In the genomic region with DNA sequence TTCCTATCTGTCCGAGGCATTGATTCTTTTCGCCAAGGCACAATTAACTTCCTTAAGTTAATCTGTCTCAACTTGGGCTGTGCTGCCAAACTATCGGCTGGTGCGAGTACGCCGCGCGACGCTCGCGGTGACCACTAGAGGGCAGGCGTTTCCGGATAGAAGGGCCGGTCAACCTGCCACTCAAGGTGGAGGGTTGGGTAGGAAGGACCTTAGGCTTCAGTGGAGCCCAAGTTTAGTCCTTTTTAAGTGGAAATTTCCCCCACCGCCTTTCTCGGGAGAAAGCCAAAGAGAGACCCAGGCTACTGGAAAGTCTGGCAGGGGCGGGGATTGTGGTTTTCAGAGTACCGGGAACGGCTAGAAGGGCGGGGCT, we compare ENCODE assay signal across 8 mouse cellular contexts. TPM values are rescaled to one million over a fixed set of nuclear protein-coding genes. Genes with fewer than 3 reads are reported as not detected.
DNase-seq lines count a peak whose midpoint lies in the region; TF ChIP-seq lines count a peak whose summit lies in the region.

No protein-coding gene starts in this region.

- no peaks in the 10 kb centered on the region for H3K9me3 ChIP-seq in midbrain, embryonic 10.5 days (replicated peaks)

- H3K36me3 ChIP-seq in midbrain, embryonic 10.5 days, result peaks cover 39% of the 10 kb centered on the region

- peak; percentile 87 to 90 for DNase-seq in adrenal gland, adult 18-20 months (ENCODE audit: low spot score in 2 of 2)
- peak; percentile 78 for DNase-seq in gastrocnemius, postnatal 14 days
- DNase-seq in induced T-regulatory cell, adult 2 months (ENCODE audit: low read depth), result peak; percentile 92
- DNase-seq in left cerebral cortex, postnatal 4 days, result peak; percentile 87
- DNase-seq in midbrain, embryonic 10.5 days (ENCODE audit: low spot score), result peak; percentile 91
- peak; percentile 81 for DNase-seq in right cerebral cortex, postnatal 25 days
- peak; percentile 83 to 88 for DNase-seq in urinary bladder, postnatal 36 days (ENCODE audit: low spot score in 2 of 2)

- intact Hi-C loops in gastrocnemius, postnatal 14 days (cut with DNase I; ENCODE audit: low total_unique reads), result no loop called here
- intact Hi-C loops in left cerebral cortex, postnatal 4 days (cut with DNase I), result no loop called here

- H3K27me3 ChIP-seq in midbrain, embryonic 10.5 days (ENCODE audit: low read depth, poor library complexity, severe bottlenecking), result peaks cover 33% of the 10 kb centered on the region

- peak; percentile 81 for TF ChIP-seq CTCF in cortical plate, adult 2 months (IDR thresholded peaks at IDR 0.05; ENCODE audit: extremely low read depth, insufficient read depth, low read length)

- WGBS in midbrain, embryonic 10.5 days, result under 1% methylated on average over 20 of the region's 20 CpGs

- H3K4me1 ChIP-seq in cortical plate, adult 2 months (ENCODE audit: control insufficient read depth, insufficient read depth, low read length), result peaks cover 1% of the 10 kb centered on the region; the same call in 1 of the 2 replicates
- H3K4me1 ChIP-seq in midbrain, embryonic 10.5 days, result peaks cover 67% of the 10 kb centered on the region

- H3K4me3 ChIP-seq in cortical plate, adult 2 months (ENCODE audit: insufficient read depth, low read length), result peak overlapping the region; percentile 13
- H3K4me3 ChIP-seq in midbrain, embryonic 10.5 days, result peak overlapping the region; percentile 89

- TF ChIP-seq POLR2A in cortical plate, adult 2 months (IDR thresholded peaks at IDR 0.05; ENCODE audit: extremely low read depth, insufficient read depth, low read length), result no peak

- H3K27ac ChIP-seq in cortical plate, adult 2 months (ENCODE audit: insufficient read depth, low read length), result no peak overlapping the region
- H3K27ac ChIP-seq in midbrain, embryonic 10.5 days (replicated peaks), result peak overlapping the region; percentile 99

RNA-seq across cellular contexts. Expression of gene Muc1, which starts 0.7 kb away (rescaled TPM):
- under 1 TPM; 0.23 to 0.35 TPM for total RNA-seq in adrenal gland, adult 18-20 months (2021)
- 0.88 and 0.95 TPM in 2 replicates for polyA plus RNA-seq in cortical plate, adult 2 months (2012; rRNA removed)
- under 1 TPM; 0.21 to 0.22 TPM for total RNA-seq in gastrocnemius, postnatal 14 days (2021)
- 1 to 10 TPM; 1.0 to 2.0 TPM for total RNA-seq in left cerebral cortex, postnatal 4 days (2021)
- polyA plus RNA-seq in midbrain, embryonic 10.5 days (2016; fragmentation: Nextera tagmentation; extraction: Ambion mirVana), result 1.8 and 3.4 TPM in 2 replicates

RNA-seq across cellular contexts. Expression of gene Mtx1, which starts 1.3 kb away (rescaled TPM):
- total RNA-seq in adrenal gland, adult 18-20 months (2021), result 100 to 1,000 TPM; 141 to 148 TPM
- 132 and 155 TPM in 2 replicates for polyA plus RNA-seq in cortical plate, adult 2 months (2012; rRNA removed)
- total RNA-seq in gastrocnemius, postnatal 14 days (2021), result 10 to 100 TPM; 42.4 to 52.2 TPM
- 100 to 1,000 TPM in 1 of 2 experiments, 10 to 100 TPM in 1; 99.1 to 106 TPM for total RNA-seq in left cerebral cortex, postnatal 4 days (2021)
- polyA plus RNA-seq in midbrain, embryonic 10.5 days (2016; fragmentation: Nextera tagmentation; extraction: Ambion mirVana), result 238 TPM in 2 replicates

RNA-seq across cellular contexts. Expression of gene Thbs3, which starts 13.2 kb away (rescaled TPM):
- total RNA-seq in adrenal gland, adult 18-20 months (2021), result 10 to 100 TPM in 1 of 2 experiments, 1 to 10 TPM in 1; 7.9 to 14.5 TPM
- polyA plus RNA-seq in cortical plate, adult 2 months (2012; rRNA removed), result 68.9 and 70.6 TPM in 2 replicates
- total RNA-seq in gastrocnemius, postnatal 14 days (2021), result 10 to 100 TPM; 27.8 to 37.9 TPM
- total RNA-seq in left cerebral cortex, postnatal 4 days (2021), result 100 to 1,000 TPM in 1 of 2 experiments, 10 to 100 TPM in 1; 99.0 to 109 TPM
- polyA plus RNA-seq in midbrain, embryonic 10.5 days (2016; fragmentation: Nextera tagmentation; extraction: Ambion mirVana), result 82.2 and 108 TPM in 2 replicates

RNA-seq across cellular contexts. Expression of gene Krtcap2, which starts 17.6 kb away (rescaled TPM):
- 100 to 1,000 TPM; 108 to 123 TPM for total RNA-seq in adrenal gland, adult 18-20 months (2021)
- polyA plus RNA-seq in cortical plate, adult 2 months (2012; rRNA removed), result 58.2 and 61.9 TPM in 2 replicates
- 10 to 100 TPM; 74.0 to 85.6 TPM for total RNA-seq in gastrocnemius, postnatal 14 days (2021)
- 100 to 1,000 TPM in 1 of 2 experiments, 10 to 100 TPM in 1; 86.2 to 106 TPM for total RNA-seq in left cerebral cortex, postnatal 4 days (2021)
- polyA plus RNA-seq in midbrain, embryonic 10.5 days (2016; fragmentation: Nextera tagmentation; extraction: Ambion mirVana), result 268 and 282 TPM in 2 replicates

RNA-seq across cellular contexts. Expression of gene Trim46, which starts 17.9 kb away (rescaled TPM):
- total RNA-seq in adrenal gland, adult 18-20 months (2021), result 1 to 10 TPM; 1.7 to 2.9 TPM
- 87.2 and 91.0 TPM in 2 replicates for polyA plus RNA-seq in cortical plate, adult 2 months (2012; rRNA removed)
- total RNA-seq in gastrocnemius, postnatal 14 days (2021), result under 1 TPM; 0.16 to 0.39 TPM
- total RNA-seq in left cerebral cortex, postnatal 4 days (2021), result 100 to 1,000 TPM; 128 to 133 TPM
- polyA plus RNA-seq in midbrain, embryonic 10.5 days (2016; fragmentation: Nextera tagmentation; extraction: Ambion mirVana), result 5.7 and 11.5 TPM in 2 replicates
